Mouse (Mus musculus): Measurements from ENCODE around the gene Prr5l.
A peak's percentile ranks its signal among the peaks of the same experiment; 100 is the strongest.

Prr5l gene

DNA sequence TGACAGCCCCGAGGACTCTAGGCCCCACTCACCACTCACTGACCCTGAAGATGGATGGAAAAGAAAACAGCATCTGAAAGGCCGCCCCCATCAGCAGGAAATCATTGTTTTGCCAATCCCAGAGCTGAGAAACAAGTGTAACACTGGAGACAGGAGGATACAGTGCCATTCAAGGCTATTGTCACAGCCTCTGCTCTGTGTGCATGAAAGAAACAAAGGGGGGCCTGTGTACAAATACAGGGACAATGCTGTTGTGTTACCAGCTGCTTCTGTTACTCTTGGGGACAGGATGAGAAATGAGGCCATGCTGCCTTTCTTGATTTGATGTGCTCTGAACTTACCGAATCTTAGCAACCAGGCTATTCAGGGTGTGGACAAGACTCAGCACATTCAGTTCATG, at the start of gene Prr5l:
Prr5l (minus strand) TSS at position 30 of the 400 bp plus-strand sequence.
- DNase-seq (ENCODE audit: low spot score) = no peak

DNA sequence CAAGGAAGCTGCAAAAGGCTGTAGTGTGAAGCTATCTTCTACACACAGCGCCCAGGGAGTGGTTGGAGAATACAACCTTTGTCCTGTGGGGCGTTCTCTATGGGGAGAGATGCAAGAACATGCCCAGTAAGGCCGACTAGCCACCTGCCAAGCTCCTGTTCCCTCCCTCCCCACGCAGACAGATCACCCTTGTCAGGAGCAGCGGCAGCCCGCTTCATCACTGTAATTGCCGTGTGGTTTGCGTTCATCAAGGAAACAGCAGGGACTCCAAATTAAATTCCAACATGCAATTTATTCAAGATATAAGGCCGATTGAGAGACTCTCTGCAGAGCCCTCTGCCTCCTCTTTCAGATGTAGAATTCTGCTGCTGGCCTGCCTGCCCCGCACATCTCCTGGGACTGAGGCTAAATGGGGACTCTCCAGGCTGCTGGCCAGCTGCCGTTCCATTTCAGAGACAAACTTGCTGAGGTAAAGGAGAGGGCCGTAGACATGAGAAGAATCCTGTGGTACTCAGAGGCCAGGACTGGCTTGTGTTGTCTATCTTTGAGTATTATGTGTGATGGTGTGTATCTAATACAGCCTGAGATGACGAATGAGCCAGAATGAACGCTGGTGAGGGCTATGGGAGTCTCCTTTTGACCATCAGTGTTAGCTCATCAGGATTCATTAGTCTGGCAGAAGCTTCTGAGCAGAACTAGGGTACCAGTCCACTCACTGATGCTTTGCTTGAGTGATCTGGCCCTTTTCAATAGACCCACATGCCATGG, 49.5 kb upstream of the Prr5l start:
- DNase-seq (ENCODE audit: low spot score) = no peak

- DNase-seq (ENCODE audit: low spot score) = no peak
These were observed 42.9 kb upstream of the Prr5l start for GRCm38 (mm10) chr2:101925591-101926188.

- DNase-seq (ENCODE audit: low spot score) = no peak
These were observed 42.4 kb upstream of the Prr5l start for GRCm38 (mm10) chr2:101925183-101925582.

DNA sequence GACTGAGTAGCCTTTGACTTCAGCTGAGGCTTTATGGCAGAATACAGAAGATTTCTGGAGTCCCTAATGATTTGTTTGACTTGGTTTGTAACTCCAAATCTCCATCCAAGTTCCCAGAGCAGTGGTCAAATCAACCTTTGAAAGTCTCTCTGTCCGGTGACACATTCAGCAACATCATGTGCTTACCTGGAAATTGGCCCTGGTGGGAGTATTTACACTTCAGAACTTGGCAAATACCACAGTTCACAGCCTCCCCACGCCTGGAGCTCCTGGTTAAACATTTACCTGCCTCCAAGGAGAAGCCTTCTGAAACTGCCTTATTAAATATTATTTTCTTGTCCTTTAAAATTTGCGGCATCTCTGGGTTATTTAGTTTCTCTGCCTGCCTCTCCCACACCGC, 40.4 kb upstream of the Prr5l start:
- no peak for DNase-seq (ENCODE audit: low spot score)

DNA sequence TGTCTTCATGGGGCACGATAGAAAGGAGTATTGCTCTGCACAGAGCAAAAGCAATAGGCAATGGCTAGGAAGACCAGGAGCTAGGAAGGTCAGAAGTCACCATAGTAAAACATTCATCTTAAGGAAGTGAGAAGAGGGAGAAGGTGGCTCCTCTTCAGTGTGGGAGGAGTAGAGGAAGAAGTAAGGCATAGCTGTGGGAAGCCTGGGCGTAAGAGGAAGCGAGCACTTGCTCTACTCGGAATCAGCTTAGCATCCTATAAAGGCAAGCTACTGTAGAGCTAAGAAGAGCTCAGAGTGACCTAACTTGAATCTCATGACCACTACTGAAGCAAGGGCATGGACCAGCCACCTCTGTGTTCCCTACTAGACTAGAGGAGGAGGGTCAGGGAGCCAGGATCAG, 39.5 kb upstream of the Prr5l start:
- DNase-seq (ENCODE audit: low spot score) = no peak

- DNase-seq (ENCODE audit: low spot score) = no peak
These were observed 37.3 kb upstream of the Prr5l start for GRCm38 (mm10) chr2:101920136-101920554.

GRCm38 (mm10) chr2:101918518-101918917, 35.7 kb upstream of the Prr5l start:
- DNase-seq (ENCODE audit: low spot score) = no peak

GRCm38 (mm10) chr2:101909326-101910080, 26.7 kb upstream of the Prr5l start:
- DNase-seq (ENCODE audit: low spot score) = no peak

DNA sequence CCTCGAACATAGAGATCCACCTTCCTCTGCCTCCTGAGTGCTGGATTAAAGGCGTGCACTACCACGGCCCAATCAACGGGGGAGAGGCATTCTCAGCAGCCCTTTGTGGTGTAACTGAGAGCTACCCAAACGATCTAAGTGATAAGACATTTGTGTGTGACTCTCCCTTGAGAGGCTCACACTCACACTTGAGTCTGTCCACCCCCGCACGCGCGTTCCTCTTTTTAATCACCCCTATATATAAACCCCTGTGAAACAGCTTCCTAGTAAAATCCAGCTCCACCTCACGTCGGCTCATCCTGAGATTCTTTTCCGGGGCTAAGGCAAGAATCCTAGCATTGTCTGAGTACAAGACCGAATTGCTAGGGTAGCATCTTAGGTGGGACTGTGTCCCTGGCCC, 25.9 kb upstream of the Prr5l start:
- no peak for DNase-seq (ENCODE audit: low spot score)

GRCm38 (mm10) chr2:101907386-101908022, 24.7 kb upstream of the Prr5l start:
- no peak for DNase-seq (ENCODE audit: low spot score)

DNA sequence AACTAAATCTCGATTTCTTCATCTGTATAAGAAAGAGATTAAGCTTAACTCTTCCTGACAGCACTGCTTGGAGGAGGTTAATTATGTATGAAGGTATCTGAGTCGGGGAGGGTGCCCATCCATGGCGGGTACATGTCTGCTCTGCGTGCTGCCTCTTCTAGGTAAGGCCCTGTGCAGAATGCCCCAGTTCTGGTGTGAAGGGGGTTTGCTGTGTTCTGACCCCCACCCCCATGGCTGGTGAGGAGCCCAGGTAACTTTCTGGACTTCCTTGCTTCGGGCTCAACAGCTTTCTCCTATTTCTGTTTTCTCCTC, 23.5 kb upstream of the Prr5l start:
- no peak for DNase-seq (ENCODE audit: low spot score)

DNA sequence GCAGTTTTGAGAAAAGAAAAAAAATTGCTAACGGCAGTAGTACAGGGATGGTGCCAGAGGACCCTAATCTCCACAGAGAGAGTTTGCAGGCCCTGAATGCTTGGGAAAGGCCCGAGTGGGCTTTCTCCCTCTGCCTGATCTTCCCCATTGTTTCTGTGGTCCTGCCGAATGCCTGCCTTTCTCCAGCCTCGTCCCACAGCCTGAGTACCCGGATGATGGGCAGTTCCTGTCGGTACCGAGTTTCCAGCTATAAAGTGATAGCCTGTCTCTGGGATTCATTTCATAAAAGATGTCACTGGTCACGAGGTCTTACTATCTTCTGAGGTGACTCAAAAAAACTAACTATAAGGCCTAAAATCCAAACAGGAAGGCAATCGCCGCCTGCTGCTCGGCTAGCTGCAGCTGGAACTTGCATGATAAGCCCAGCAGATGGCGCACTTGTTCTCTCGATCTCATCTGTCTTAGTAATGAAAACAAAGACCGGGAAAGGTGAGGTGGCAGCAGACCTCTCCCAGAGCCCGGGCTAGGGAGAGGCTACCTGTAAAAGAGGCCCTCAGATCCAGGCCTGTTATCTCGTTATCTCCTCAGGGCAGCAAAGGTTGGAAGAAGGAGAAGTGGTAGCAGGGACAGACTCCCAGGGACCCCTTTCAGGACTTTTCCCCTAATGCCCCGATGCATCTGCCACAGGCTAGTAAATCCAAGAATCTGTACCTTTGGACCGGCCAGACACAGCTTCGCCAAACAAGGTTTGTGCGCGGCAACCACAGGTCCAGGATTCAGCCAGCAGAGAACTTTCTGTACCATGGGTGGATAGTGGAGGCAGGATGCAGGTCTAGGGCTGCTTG, 22.9 kb upstream of the Prr5l start:
- peak; percentile 60 for DNase-seq (ENCODE audit: low spot score)

DNA sequence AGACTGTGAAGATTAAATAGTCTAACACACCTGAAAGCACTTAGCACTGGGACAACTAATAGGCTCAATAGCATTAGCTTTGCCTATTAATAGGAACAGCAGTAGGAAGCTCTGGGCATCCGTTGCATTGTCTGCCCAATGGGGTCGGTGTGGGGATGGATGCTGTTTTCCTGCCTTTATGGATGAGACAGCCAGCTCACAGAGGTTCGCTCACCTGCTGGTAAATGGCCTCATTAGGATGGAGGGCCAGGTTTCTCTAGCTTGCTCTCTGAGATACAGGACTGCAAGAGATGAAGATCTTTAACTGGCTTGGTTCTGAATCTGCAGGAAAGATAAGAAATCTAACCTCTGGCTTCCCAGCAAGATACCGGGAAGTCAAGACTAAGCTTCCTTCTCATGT, 19.4 kb upstream of the Prr5l start:
- DNase-seq (ENCODE audit: low spot score) = no peak

DNA sequence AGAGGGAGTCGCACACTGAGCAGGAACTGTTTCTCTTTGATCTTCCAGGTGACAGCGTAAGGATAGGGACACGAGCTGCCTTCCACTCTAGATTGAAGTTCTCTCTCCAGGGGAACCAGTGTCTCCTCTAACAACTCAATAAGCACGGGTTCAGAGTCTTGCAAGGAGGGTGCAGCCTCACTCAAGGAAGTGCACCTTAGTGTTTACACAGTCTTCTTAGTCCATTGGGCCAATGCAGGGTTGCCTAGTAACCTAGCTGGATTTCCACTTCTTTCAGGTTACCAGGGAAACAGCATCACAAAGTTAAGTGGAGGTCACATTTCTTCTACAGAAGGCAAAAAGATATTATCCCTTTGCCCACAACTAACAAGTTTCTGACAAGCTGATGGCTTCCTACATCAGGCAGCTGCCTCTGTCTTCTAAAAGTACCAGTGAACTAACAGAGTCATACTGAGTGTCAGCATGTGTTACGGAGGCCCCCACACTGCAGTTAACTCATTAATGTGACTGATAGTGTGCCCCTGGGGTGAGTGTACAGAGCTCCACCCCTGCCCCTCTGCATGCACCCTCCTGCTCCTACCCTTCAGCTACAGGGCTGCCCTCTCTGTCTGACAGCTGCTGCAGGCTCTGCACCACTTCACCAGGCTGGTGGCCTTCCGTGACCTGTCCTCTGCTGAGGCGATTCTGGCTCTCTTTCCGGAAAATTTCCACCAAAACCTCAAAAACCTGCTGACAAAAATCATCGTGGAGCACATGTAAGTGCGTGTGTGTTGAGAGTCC, 13.8 kb upstream of the Prr5l start:
- no peak for DNase-seq (ENCODE audit: low spot score)

GRCm38 (mm10) chr2:101894126-101894525, 11.3 kb upstream of the Prr5l start:
- DNase-seq (ENCODE audit: low spot score) = no peak

DNA sequence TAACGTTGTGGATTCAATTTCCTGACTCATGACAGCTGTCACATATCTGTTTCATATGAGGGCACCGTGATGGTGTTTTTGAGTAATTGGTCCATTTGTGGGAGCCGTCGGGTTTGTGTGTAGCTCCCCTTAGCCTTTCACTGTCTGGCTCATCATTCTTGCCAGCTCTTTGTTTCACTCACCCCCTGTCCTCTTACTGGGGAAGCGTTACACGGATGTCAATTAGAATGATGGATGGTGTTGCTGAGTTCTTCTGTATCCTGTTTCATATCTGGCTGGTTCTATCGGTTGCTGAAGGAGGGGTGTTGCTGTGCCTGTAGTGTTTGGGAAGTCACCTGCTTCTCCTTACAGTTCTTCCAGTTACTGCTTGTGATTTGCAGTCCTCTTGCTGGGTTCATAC, 8.3 kb upstream of the Prr5l start:
- no peak for DNase-seq (ENCODE audit: low spot score)

DNA sequence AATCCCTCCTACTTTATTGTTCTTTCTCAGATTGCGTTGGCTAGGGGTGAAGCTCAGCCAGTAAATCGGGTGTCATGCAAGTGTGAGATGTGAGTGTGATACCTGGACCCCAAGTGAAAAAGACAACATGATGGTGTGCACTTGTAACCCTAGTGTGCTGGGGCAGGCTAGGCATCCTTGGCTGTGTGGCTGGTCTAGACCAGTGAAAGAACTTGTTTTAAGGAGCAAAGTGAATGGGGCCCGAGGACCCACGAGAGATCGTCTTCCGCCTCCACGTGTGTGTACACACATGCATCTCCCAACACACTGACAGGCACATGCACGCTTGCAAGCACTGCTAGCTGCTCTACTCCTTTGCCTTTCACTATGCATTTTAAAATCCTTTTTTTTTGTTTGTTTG, 6.1 kb upstream of the Prr5l start:
- no peak for DNase-seq (ENCODE audit: low spot score)

DNA sequence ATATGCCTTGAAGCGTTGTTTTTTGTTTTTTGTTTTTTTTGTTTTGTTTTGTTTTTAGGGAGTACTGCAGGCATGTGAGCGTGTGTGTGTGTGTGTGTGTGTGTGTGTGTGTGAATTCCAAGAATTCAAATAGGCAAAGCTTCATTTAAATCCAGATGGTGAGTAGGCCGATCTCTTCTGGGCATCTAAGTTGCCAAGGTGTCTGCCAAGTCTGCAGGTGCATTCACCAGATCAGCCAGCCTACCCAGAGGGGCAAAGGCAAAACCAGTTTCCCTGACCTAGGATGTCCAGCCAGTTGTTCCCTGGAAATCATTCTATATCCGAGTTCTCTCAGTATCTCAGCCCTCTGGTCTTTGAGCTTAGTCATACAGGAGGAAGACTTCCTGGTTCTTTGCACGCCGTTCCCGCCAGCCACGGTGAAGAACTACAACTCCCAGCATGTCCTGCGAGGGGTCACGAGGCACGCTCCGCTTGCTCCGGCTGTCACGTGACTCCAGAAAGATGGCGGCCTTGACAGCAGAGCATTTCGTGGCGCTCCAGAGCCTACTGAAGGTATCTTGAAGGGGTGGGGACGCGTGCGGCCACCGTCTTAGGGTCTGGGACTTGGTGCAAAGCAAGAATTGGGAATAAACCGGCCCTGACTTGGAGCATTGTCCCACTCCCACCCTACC, 3.1 kb upstream of the Prr5l start, which contains the start of gene Commd9:
Commd9 (plus strand) TSS at position 480 of the 671 bp plus-strand sequence.
- DNase-seq (ENCODE audit: low spot score) = peak; percentile 86

DNA sequence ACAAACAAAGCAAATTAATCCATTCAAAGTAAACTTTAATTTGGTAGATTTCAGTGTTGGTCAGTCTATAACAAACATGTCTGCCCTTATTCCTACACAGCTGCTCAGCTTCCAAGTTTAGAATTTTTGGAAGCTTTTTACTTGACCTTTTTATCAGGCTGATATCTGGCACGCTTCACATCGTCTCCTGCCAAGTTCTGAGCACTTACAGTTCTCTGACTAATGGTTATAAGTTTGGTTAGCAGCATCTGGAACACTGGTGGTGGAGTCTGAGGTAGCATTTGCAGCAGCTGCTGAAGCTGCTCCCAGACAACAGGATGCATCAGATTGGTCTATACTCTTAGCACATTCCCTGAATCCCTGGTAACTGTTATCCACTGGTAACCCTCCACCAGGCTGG, 1.5 kb upstream of the Prr5l start:
- no peak for DNase-seq (ENCODE audit: low spot score)

Measured in c-Kit-positive CD71-positive TER-119-positive erythroid progenitor cells, embryonic 14.5 days (primary cell).